Mouse (Mus musculus) stomach, postnatal 0 days (tissue): ENCODE measurements around the gene Vegfd. TPM values are rescaled to one million over a fixed set of nuclear protein-coding genes. Genes with fewer than 3 reads are reported as not detected.
A peak's percentile ranks its signal among the peaks of the same experiment; 100 is the strongest.

Experiments
- ATAC-seq: fragments of 200-750 bp; cut with Nextera tagmentation; 2 replicates; pipeline ENCODE4 v1.8.0; 2017; ENCODE audit not compliant: low FRiP score, low TSS enrichment
- DNase-seq: peaks from one replicate; pipeline ENCODE4 v3.0.0-alpha.2; 2016; ENCODE audit warnings: low spot score
- H3K27ac ChIP-seq: fragments of 300-500 bp; sonication (generic); replicated peaks from 2 replicates; pipeline ENCODE4 v1.5.1; 2014; ENCODE audit warnings: mild to moderate bottlenecking, control low read depth
- H3K27me3 ChIP-seq: fragments of 300-500 bp; sonication (generic); 2 replicates; pipeline ENCODE4 v1.6.1; 2014; ENCODE audit warnings: low read length; ENCODE audit not compliant: control insufficient read depth, insufficient read depth
- H3K36me3 ChIP-seq: fragments of 300-500 bp; sonication (generic); 2 replicates; pipeline ENCODE4 v1.6.1; 2014; ENCODE audit warnings: low read length, mixed read lengths; ENCODE audit not compliant: control insufficient read depth, insufficient read depth
- H3K4me1 ChIP-seq: fragments of 300-500 bp; sonication (generic); replicated peaks from 2 replicates; pipeline ENCODE4 v1.6.1; 2014; ENCODE audit warnings: antibody characterized with exemption; ENCODE audit not compliant: control insufficient read depth, insufficient read depth
- H3K4me2 ChIP-seq: fragments of 300-500 bp; sonication (generic); replicated peaks from 2 replicates; pipeline ENCODE4 v1.6.1; 2014; ENCODE audit warnings: low read depth, mild to moderate bottlenecking, control low read depth, moderate library complexity
- H3K4me3 ChIP-seq: fragments of 300-500 bp; sonication (generic); 2 replicates; pipeline ENCODE4 v1.5.1; 2014; ENCODE audit warnings: low read depth, low read length, control low read depth
- H3K9ac ChIP-seq: fragments of 300-500 bp; sonication (generic); 2 replicates; pipeline ENCODE4 v1.6.1; 2014; ENCODE audit warnings: mild to moderate bottlenecking, low read length, control low read depth, mixed read lengths
- H3K9me3 ChIP-seq: fragments of 300-500 bp; sonication (generic); 2 replicates; pipeline ENCODE4 v1.6.1; 2016; ENCODE audit warnings: low read length; ENCODE audit not compliant: control insufficient read depth
- CTCF ChIP-seq: IDR thresholded peaks from 2 replicates; pipeline ENCODE4 v1.5.1; 2016; ENCODE audit warnings: antibody characterized with exemption, low read depth, mild to moderate bottlenecking, moderate library complexity
- EP300 ChIP-seq: optimal IDR thresholded peaks from 2 replicates; pipeline ENCODE3; 2016; ENCODE audit warnings: antibody characterized with exemption
- WGBS: fragments of 180-500 bp; shearing (Covaris S2); extraction: QIAGEN DNeasy Blood & Tissue Kit; methylation state at CpG from one replicate; pipeline ENCODE4 v1.1.7; 2014; 5-methylcytosine and 5-hydroxymethylcytosine counted together
- polyA plus RNA-seq: library from polyadenylated mRNA; unstranded; fragments of >200 nt; fragmentation: Nextera tagmentation; extraction: Ambion mirVana; gene quantifications from 2 replicates; pipeline ENCODE4 v1.2.1, GENCODE M21; 2015

Vegfd gene
- polyA plus RNA-seq, 1 experiment from 2014 or later = 3.4 TPM

GRCm38 (mm10) chrX:164416803-164417202 lies 43.6 kb downstream of the Vegfd start:
- no peak for ATAC-seq
- H3K4me2 ChIP-seq = no peak overlapping the region
- no peak overlapping the region for H3K9ac ChIP-seq
- TF ChIP-seq EP300 = no peak
- no peak for TF ChIP-seq CTCF
- 85% methylated on average over 2 of the region's 2 CpGs for WGBS
- H3K27ac ChIP-seq = no peak overlapping the region
- no peaks in the 10 kb centered on the region for H3K9me3 ChIP-seq
- no peak for DNase-seq
- no peak overlapping the region for H3K4me3 ChIP-seq
- H3K4me1 ChIP-seq = no peaks in the 10 kb centered on the region
- no peaks in the 10 kb centered on the region for H3K36me3 ChIP-seq
- H3K27me3 ChIP-seq = no peaks in the 10 kb centered on the region

DNA sequence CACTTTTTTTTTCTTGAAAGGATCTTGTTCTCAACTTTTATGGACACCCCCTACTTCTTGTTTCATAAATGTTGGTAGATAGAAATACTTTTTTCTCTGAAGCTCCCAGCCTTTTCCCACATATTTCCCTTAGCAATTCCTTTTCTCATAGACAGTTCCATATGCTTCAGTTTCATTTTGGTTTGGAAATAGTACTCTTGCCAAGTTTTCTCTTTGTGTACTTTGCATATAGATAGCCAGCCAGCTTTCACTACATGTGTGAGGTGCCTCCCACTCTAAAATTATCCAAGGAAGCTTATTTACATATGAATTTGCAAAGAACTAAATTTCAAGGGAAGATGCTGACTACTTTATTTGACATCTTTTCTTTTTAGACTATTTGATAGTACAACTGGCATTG lies 44.8 kb downstream of the Vegfd start:
- Histone ChIP-seq H3K9me3 (no peaks in the 10 kb centered on the region), H3K4me2 (no peak overlapping the region), H3K27ac (no peak overlapping the region), H3K27me3 (no peaks in the 10 kb centered on the region), H3K9ac (no peak overlapping the region), H3K36me3 (no peaks in the 10 kb centered on the region), H3K4me3 (no peak overlapping the region), H3K4me1 (no peaks in the 10 kb centered on the region)
- DNase-seq (no peak), ATAC-seq (no peak)
- TF ChIP-seq CTCF (no peak), EP300 (no peak)

DNA sequence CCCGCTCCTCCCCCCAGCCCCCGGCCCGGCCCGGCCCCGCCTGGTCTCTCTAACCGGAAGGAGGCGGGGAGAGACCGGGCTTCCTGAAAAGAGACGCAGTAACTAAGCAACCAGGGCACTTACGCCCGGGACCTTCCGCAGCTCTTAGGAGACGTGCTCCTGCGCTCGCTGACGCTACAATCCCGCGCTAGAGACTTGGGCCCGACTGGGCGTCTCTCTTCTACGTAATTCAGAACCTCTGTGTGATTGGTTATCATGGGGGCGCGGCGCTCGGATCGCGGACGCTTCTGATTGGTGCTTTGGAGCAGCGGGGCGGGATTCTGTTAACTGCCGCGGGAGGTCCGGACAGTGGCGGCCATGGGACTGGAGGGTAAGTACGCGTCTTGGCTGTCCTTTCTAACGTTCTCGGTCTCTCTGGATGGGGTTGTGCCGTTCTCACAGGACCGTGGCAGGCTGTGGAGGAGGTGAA lies 46.3 kb downstream of the Vegfd start, which contains the start of gene Piga:
Piga (plus strand) TSS at position 317 of the 469 bp plus-strand sequence.
- Histone ChIP-seq H3K9me3 (no peaks in the 10 kb centered on the region), H3K36me3 (no peaks in the 10 kb centered on the region), H3K27ac (peak within 1 kb of the TSS; percentile 78), H3K9ac (peak within 1 kb of the TSS; percentile 73), H3K4me2 (peak within 1 kb of the TSS; percentile 62), H3K27me3 (no peaks in the 10 kb centered on the region), H3K4me1 (no peaks in the 10 kb centered on the region), H3K4me3 (peak within 1 kb of the TSS; percentile 56)
- ATAC-seq (peak; percentile 100), DNase-seq (peak; percentile 90)
- TF ChIP-seq CTCF (no peak), EP300 (no peak)
- WGBS = 9% methylated on average over 28 of the region's 40 CpGs

- Histone ChIP-seq H3K9ac (peak overlapping the region; percentile 73), H3K27ac (peak overlapping the region; percentile 78), H3K36me3 (no peaks in the 10 kb centered on the region), H3K4me1 (no peaks in the 10 kb centered on the region), H3K4me2 (peak overlapping the region; percentile 62), H3K9me3 (no peaks in the 10 kb centered on the region), H3K27me3 (no peaks in the 10 kb centered on the region), H3K4me3 (peak overlapping the region; percentile 56)
- ATAC-seq (no peak; the same call in 1 of the 2 replicates), DNase-seq (no peak)
- WGBS = 16% methylated on average over 13 of the region's 13 CpGs
- TF ChIP-seq CTCF = no peak
Measured at GRCm38 (mm10) chrX:164419955-164420354, 46.8 kb downstream of the Vegfd start.

DNA sequence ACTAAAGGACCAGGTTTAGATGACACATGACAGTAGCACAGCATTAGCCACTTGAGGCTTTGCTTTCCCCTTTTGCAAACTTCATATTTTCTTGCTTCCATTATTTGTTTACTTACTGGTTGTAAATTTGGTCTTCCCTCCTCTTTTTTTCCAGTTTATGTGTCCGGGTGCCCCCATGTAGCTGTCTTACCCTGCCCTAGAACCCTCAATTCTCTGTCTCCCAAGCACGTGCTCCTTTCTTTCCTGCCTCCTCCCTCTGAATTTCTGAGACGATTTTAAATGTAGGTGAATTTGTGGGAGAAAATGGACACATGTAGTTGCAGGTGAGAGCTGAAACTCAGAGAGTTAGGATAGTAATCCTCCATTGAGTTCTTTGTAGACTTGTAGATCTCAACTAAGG lies 47.3 kb downstream of the Vegfd start:
- Histone ChIP-seq H3K4me1 (no peaks in the 10 kb centered on the region), H3K4me3 (peak overlapping the region; percentile 56), H3K36me3 (no peaks in the 10 kb centered on the region), H3K9ac (peak overlapping the region; percentile 73; the same call in 1 of the 2 replicates), H3K9me3 (no peaks in the 10 kb centered on the region), H3K4me2 (peak overlapping the region; percentile 62), H3K27me3 (no peaks in the 10 kb centered on the region), H3K27ac (no peak overlapping the region)
- no peak for DNase-seq
- WGBS = 33% methylated on average over 3 of the region's 3 CpGs
- TF ChIP-seq EP300 (no peak), CTCF (no peak)
- ATAC-seq = no peak

DNA sequence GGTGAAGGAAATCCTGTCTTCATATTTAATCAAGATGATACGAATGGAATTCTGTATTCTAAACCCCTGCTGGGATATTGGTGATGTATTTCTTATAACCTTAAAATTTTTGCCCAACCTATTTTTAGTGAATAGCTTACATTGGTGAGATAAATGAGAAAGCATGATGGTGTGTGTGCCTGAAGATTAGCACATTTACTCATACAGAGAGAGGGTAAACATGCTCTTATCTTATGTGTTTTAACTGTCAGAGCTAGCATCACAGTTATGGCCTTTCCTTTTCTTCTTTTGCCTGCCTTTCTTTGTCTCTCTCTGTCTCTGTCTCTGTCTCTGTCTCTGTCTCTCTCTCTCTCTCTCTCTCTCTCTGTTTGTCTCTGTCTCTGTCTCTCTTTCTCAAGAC lies 51.6 kb downstream of the Vegfd start:
- H3K9ac ChIP-seq = no peak overlapping the region
- TF ChIP-seq CTCF = no peak
- TF ChIP-seq EP300 = no peak
- no peaks in the 10 kb centered on the region for H3K4me1 ChIP-seq
- 77% methylated on average over 1 of the region's 1 CpGs for WGBS
- H3K36me3 ChIP-seq = no peaks in the 10 kb centered on the region
- no peaks in the 10 kb centered on the region for H3K27me3 ChIP-seq
- no peak overlapping the region for H3K4me3 ChIP-seq
- H3K4me2 ChIP-seq = no peak overlapping the region
- DNase-seq = no peak
- no peak for ATAC-seq
- no peaks in the 10 kb centered on the region for H3K9me3 ChIP-seq
- no peak overlapping the region for H3K27ac ChIP-seq
